Mouse (Mus musculus) adipose tissue, adult 10 weeks (tissue): ENCODE measurements around the gene Dct. TPM values are rescaled to one million over a fixed set of nuclear protein-coding genes. Genes with fewer than 3 reads are reported as not detected.

Experiments
- polyA plus RNA-seq: library from polyadenylated mRNA; stranded (reverse); fragments of 350-450 nt; fragmentation: Illumina TruSeq; extraction: RNeasy Lipid Tissue Mini Kit (QIAGEN cat#74804); gene quantifications from one replicate; pipeline ENCODE4 v1.2.3, GENCODE M21; 2014; ENCODE audit warnings: low read depth, low replicate concordance

Dct gene
- polyA plus RNA-seq: 1.0 TPM

DNA sequence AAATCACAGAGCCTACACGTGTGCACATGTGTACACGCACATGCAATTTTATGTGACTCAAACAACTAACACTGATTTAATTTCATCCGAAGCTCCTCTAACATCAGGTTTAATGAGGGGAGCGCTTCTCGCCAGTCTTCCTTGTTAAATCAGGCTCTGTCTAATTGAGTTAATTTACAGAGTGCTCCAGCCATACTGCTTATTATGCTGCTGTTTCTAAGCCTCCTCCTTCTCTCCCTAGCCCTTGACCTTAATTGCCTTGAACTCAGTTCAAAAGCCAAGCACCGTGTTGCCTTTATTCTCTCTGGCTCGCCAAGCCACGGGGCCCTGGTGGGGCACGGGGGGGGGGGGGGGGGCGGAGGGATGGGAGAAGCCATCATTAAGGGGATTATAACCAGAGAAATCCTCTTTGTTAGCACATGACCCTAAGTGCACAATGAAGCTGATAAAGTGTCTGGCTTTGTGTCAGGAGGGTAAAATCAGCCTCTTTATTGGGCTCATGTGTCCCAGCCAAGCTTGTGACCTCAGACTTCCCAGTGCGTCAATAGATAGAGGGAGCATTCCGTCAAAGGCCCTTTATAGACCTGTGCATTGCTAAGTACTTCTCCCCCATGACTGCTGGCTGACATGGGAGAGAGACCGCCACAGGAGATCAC lies at the start of gene Dct:
Gene Dct (minus strand): TSS at position 270 of the 656 bp plus-strand sequence.

Other genes with a start within 250 kb of the Dct start
- gene Tgds, start 80.5 kb upstream of the Dct start, polyA plus RNA-seq: 15.8 TPM
- 30.5 TPM for gene Gpr180, start 84.9 kb upstream of the Dct start, polyA plus RNA-seq
- not detected for gene Sox21, start 184.8 kb upstream of the Dct start, polyA plus RNA-seq
- not detected for gene Gm9376, start 214.7 kb upstream of the Dct start, polyA plus RNA-seq